Comparison of ENCODE assay signal across 8 mouse cellular contexts in the genomic region with DNA sequence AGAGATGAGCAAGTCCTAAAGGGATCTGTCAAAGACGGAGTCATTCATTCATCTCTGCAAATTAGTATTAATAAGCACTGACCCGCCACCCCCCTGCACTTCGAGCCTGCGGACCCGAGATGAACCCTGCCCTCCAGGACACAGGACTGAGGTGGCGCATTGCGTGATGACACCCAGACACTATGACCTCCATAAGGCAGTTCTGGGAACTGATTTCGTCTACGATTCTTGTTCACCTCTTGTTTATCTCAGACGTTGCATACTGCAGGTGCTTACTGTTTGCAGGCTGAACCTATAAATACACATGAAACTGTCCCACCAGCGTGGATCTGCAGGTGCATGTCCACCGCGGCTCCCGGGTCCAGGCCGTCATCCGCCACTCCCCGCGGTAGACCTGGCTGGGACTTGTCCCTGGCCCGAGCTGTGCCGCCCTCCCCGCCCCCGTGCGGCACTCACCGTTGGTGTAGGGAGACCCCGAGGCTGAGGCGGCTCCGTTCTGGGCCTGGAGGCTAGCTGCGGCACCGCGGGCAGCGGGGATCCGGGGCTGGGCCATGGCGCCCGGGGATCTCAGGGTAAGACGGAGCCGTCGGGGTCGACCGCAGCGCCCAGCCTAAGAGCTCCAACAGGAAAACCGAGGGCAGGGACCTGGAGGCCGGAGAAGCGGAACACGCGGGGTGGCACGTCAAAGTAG. TPM values are rescaled to one million over a fixed set of nuclear protein-coding genes. Genes with fewer than 3 reads are reported as not detected.
DNase-seq lines count a peak whose midpoint lies in the region; ATAC-seq and TF ChIP-seq lines count a peak whose summit lies in the region.

No protein-coding gene starts in this region.

- H3K9me3 ChIP-seq in embryonic facial prominence, embryonic 11.5 days (replicated peaks; ENCODE audit: control insufficient read depth, low read length), result no peaks in the 10 kb centered on the region
- no peaks in the 10 kb centered on the region for H3K9me3 ChIP-seq in hindbrain, embryonic 13.5 days
- H3K9me3 ChIP-seq in liver, embryonic 13.5 days (replicated peaks), result no peaks in the 10 kb centered on the region
- no peaks in the 10 kb centered on the region for H3K9me3 ChIP-seq in neural tube, embryonic 15.5 days (replicated peaks)

- H3K4me2 ChIP-seq in embryonic facial prominence, embryonic 11.5 days (ENCODE audit: low read depth, low read length), result peak overlapping the region; percentile 71
- H3K4me2 ChIP-seq in hindbrain, embryonic 13.5 days, result peak overlapping the region; percentile 92
- peak overlapping the region; percentile 86 for H3K4me2 ChIP-seq in liver, embryonic 13.5 days
- H3K4me2 ChIP-seq in neural tube, embryonic 15.5 days, result peak overlapping the region; percentile 75

- peaks cover 5% of the 10 kb centered on the region for H3K79me2 ChIP-seq in heart, adult 2 months (replicated peaks; ENCODE audit: control insufficient read depth, insufficient read depth, low read length)

- TF ChIP-seq CTCF in heart, adult 2 months (IDR thresholded peaks at IDR 0.05), result no peak

- no peak for DNase-seq in heart, adult 2 months
- no peak for DNase-seq in heart, adult 18-20 months
- DNase-seq in embryonic facial prominence, embryonic 11.5 days (ENCODE audit: low spot score), result no peak
- no peak for DNase-seq in liver, embryonic 13.5 days
- DNase-seq in cerebellum, postnatal 36 days, result no peak

- peaks cover 8% of the 10 kb centered on the region for H3K36me3 ChIP-seq in heart, adult 2 months (ENCODE audit: control insufficient read depth, insufficient read depth, low read length)
- H3K36me3 ChIP-seq in embryonic facial prominence, embryonic 11.5 days (replicated peaks; ENCODE audit: control insufficient read depth, insufficient read depth, low read depth, low read length), result no peaks in the 10 kb centered on the region
- H3K36me3 ChIP-seq in hindbrain, embryonic 13.5 days, result no peaks in the 10 kb centered on the region; the same call in 1 of the 2 replicates
- no peaks in the 10 kb centered on the region for H3K36me3 ChIP-seq in liver, embryonic 13.5 days
- no peaks in the 10 kb centered on the region for H3K36me3 ChIP-seq in neural tube, embryonic 15.5 days

- peak overlapping the region; percentile 93 for H3K4me3 ChIP-seq in heart, adult 2 months
- H3K4me3 ChIP-seq in embryonic facial prominence, embryonic 11.5 days (ENCODE audit: low read depth, low read length), result peak overlapping the region; percentile 86
- H3K4me3 ChIP-seq in hindbrain, embryonic 13.5 days, result peak overlapping the region; percentile 100
- peak overlapping the region; percentile 88 for H3K4me3 ChIP-seq in liver, embryonic 13.5 days (replicated peaks)
- H3K4me3 ChIP-seq in neural tube, embryonic 15.5 days (replicated peaks), result peak overlapping the region; percentile 76

- ATAC-seq in CD4-positive, CD25-positive, alpha-beta regulatory T cell, adult 4 months, result peak; percentile 42
- peak; percentile 83 for ATAC-seq in embryonic facial prominence, embryonic 11.5 days (replicated peaks; ENCODE audit: insufficient number of reproducible peaks, low FRiP score, low TSS enrichment, low read depth)
- ATAC-seq in hindbrain, embryonic 13.5 days (ENCODE audit: low FRiP score), result peak; percentile 81
- ATAC-seq in liver, embryonic 13.5 days (ENCODE audit: low read depth), result peak; percentile 68
- peak; percentile 77 for ATAC-seq in neural tube, embryonic 15.5 days (ENCODE audit: low FRiP score)

- no peaks in the 10 kb centered on the region for H3K27me3 ChIP-seq in heart, adult 2 months (ENCODE audit: control insufficient read depth, insufficient read depth, low read length)
- H3K27me3 ChIP-seq in embryonic facial prominence, embryonic 11.5 days (ENCODE audit: control insufficient read depth, insufficient read depth, low read length), result no peaks in the 10 kb centered on the region
- 0 out of 2 replicates have a peak, but pooled peaks cover 7% of the 10 kb centered on the region for H3K27me3 ChIP-seq in hindbrain, embryonic 13.5 days
- no peaks in the 10 kb centered on the region for H3K27me3 ChIP-seq in liver, embryonic 13.5 days
- 0 out of 2 replicates have a peak, but pooled peaks cover 6% of the 10 kb centered on the region for H3K27me3 ChIP-seq in neural tube, embryonic 15.5 days (replicated peaks)

- TF ChIP-seq EP300 in heart, adult 2 months (IDR thresholded peaks at IDR 0.05; ENCODE audit: insufficient read depth, low read depth, low read length), result no peak

- peak overlapping the region; percentile 95 for H3K27ac ChIP-seq in heart, adult 2 months
- H3K27ac ChIP-seq in embryonic facial prominence, embryonic 11.5 days (replicated peaks; ENCODE audit: low read depth, low read length), result no peak overlapping the region
- peak overlapping the region; percentile 84 for H3K27ac ChIP-seq in hindbrain, embryonic 13.5 days
- H3K27ac ChIP-seq in liver, embryonic 13.5 days, result peak overlapping the region; percentile 85
- H3K27ac ChIP-seq in neural tube, embryonic 15.5 days (replicated peaks), result peak overlapping the region; percentile 81

- no peak for TF ChIP-seq POLR2A in heart, adult 2 months (IDR thresholded peaks at IDR 0.05; ENCODE audit: insufficient read depth, low read depth, low read length)

- under 1% methylated on average over 46 of the region's 46 CpGs for WGBS in heart, adult 2 months
- WGBS in embryonic facial prominence, embryonic 11.5 days, result under 1% methylated on average over 46 of the region's 46 CpGs
- under 1% methylated on average over 46 of the region's 46 CpGs for WGBS in hindbrain, embryonic 13.5 days
- under 1% methylated on average over 46 of the region's 46 CpGs for WGBS in liver, embryonic 13.5 days (ENCODE audit: insufficient replicate concordance)
- under 1% methylated on average over 46 of the region's 46 CpGs for WGBS in neural tube, embryonic 15.5 days

- peak overlapping the region; percentile 87 for H3K9ac ChIP-seq in heart, adult 2 months (ENCODE audit: low read depth, low read length)
- peak overlapping the region; percentile 89 for H3K9ac ChIP-seq in embryonic facial prominence, embryonic 11.5 days (replicated peaks; ENCODE audit: low read length)
- H3K9ac ChIP-seq in hindbrain, embryonic 13.5 days, result peak overlapping the region; percentile 97
- peak overlapping the region; percentile 92 for H3K9ac ChIP-seq in liver, embryonic 13.5 days
- H3K9ac ChIP-seq in neural tube, embryonic 15.5 days (replicated peaks), result peak overlapping the region; percentile 91

- peaks cover 6% of the 10 kb centered on the region; the same call in 1 of the 2 replicates for H3K4me1 ChIP-seq in heart, adult 2 months (ENCODE audit: control insufficient read depth, insufficient read depth, low read length)
- no peaks in the 10 kb centered on the region for H3K4me1 ChIP-seq in embryonic facial prominence, embryonic 11.5 days (ENCODE audit: control insufficient read depth, insufficient read depth, low read length)
- H3K4me1 ChIP-seq in hindbrain, embryonic 13.5 days (replicated peaks), result peaks cover 30% of the 10 kb centered on the region
- H3K4me1 ChIP-seq in liver, embryonic 13.5 days (replicated peaks), result peaks cover 52% of the 10 kb centered on the region
- peaks cover 30% of the 10 kb centered on the region for H3K4me1 ChIP-seq in neural tube, embryonic 15.5 days

- intact Hi-C loops in heart, adult 2 months (cut with DNase I), result loop anchor here (5.0 kb wide), 1 partner anchor 138 kb away; a partner anchor contains a TSS

RNA-seq across cellular contexts. Expression of a gene that starts 7.7 kb away (rescaled TPM):
- total RNA-seq in heart, adult 2 months (2021), result 10 to 100 TPM; 15.3 to 16.6 TPM
- 9.3 and 12.3 TPM in 2 replicates for polyA plus RNA-seq in heart, adult 2 months (2012; rRNA removed)
- 10 to 100 TPM; 16.4 to 17.8 TPM for total RNA-seq in heart, adult 18-20 months (2021)
- polyA plus RNA-seq in CD4-positive, CD25-positive, alpha-beta regulatory T cell, adult 4 months (2017; shearing (Covaris generic)), result 10 to 100 TPM; 18.2 to 27.0 TPM
- 10.5 and 11.5 TPM in 2 replicates for polyA plus RNA-seq in embryonic facial prominence, embryonic 11.5 days (2014; fragmentation: Nextera tagmentation; extraction: Ambion mirVana)
- polyA plus RNA-seq in hindbrain, embryonic 13.5 days (2015; fragmentation: Nextera tagmentation; extraction: Ambion mirVana), result 14.8 and 15.3 TPM in 2 replicates
- polyA plus RNA-seq in liver, embryonic 13.5 days (2015; fragmentation: Nextera tagmentation; extraction: Ambion mirVana), result 5.8 and 8.4 TPM in 2 replicates
- polyA plus RNA-seq in neural tube, embryonic 15.5 days (2015; fragmentation: Nextera tagmentation; extraction: Ambion mirVana), result 14.7 and 16.0 TPM in 2 replicates

RNA-seq across cellular contexts. Expression of a gene that starts 7.7 kb away (rescaled TPM):
- 100 to 1,000 TPM; 123 to 149 TPM for total RNA-seq in heart, adult 2 months (2021)
- 64.2 and 131 TPM in 2 replicates for polyA plus RNA-seq in heart, adult 2 months (2012; rRNA removed)
- total RNA-seq in heart, adult 18-20 months (2021), result 100 to 1,000 TPM; 142 to 150 TPM
- polyA plus RNA-seq in CD4-positive, CD25-positive, alpha-beta regulatory T cell, adult 4 months (2017; shearing (Covaris generic)), result 100 to 1,000 TPM; 128 to 129 TPM
- polyA plus RNA-seq in embryonic facial prominence, embryonic 11.5 days (2014; fragmentation: Nextera tagmentation; extraction: Ambion mirVana), result 104 and 108 TPM in 2 replicates
- 182 and 189 TPM in 2 replicates for polyA plus RNA-seq in hindbrain, embryonic 13.5 days (2015; fragmentation: Nextera tagmentation; extraction: Ambion mirVana)
- polyA plus RNA-seq in liver, embryonic 13.5 days (2015; fragmentation: Nextera tagmentation; extraction: Ambion mirVana), result 90.3 and 101 TPM in 2 replicates
- polyA plus RNA-seq in neural tube, embryonic 15.5 days (2015; fragmentation: Nextera tagmentation; extraction: Ambion mirVana), result 207 and 237 TPM in 2 replicates
